Mouse (Mus musculus) liver, embryonic 14.5 days (tissue): Measurements from ENCODE around the gene Bola1.

ENCODE experiments used
- CTCF ChIP-seq: IDR thresholded peaks from 2 replicates; pipeline ENCODE4 v1.5.1; 2016; ENCODE audit warnings: antibody characterized with exemption, low read depth, control low read depth
- EP300 ChIP-seq: IDR thresholded peaks from 2 replicates; pipeline ENCODE4 v1.6.1; 2016; ENCODE audit warnings: antibody characterized with exemption, low read depth

DNA sequence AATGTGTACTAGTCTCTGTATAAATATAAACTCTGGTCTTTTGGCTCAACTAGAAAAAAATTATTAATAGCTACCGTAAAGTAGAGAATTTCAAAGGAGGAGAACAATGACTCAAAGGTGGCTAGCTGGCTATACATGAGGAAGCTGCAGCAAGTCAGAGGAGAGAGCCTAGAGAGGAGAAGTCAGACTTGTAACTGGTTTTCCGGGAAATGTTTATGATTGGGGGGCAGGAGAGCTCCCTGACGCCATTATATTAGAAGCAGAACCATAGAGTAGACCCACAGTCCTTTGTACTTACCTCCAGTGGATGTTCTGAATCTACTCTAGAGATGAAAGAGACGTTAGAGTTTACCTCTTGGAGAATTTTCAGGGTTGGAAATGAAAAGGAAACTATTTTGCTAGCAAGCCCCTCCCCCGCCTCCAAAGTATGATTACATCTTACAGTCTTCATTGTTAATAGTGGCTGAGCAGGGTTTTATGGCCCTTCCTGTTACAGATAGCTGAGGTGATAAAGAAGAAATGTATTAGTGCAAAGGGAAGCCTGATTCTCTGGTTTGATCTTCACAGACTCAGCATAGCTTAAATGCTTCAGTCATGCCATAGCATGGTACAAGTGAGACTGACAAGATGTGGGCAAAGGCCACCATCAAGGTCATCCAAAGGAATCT is 36.6 kb upstream of the Bola1 start:
- TF ChIP-seq CTCF (no peak), EP300 (no peak)
